Mouse (Mus musculus): ENCODE measurements around the gene Pdhb. TPM values are rescaled to one million over a fixed set of nuclear protein-coding genes. Genes with fewer than 3 reads are reported as not detected.

Pdhb gene
- total and polyA plus RNA-seq, 3 experiments, result 109 to 140 TPM; not detected in 1

GRCm38 (mm10) chr14:8206179-8206910 lies 33.5 kb upstream of the Pdhb start:
- no peaks in the 10 kb centered on the region for H3K9me3 ChIP-seq (replicated peaks; ENCODE audit: insufficient read depth, low read length)

GRCm38 (mm10) chr14:8201715-8202114 lies 28.9 kb upstream of the Pdhb start:
- TF ChIP-seq POLR2AphosphoS2 (IDR thresholded peaks at IDR 0.05; ENCODE audit: low read length) (no peak), ELF1 (IDR thresholded peaks at IDR 0.05; ENCODE audit: low read depth, low read length) (no peak), UBTF (IDR thresholded peaks at IDR 0.05; ENCODE audit: borderline replicate concordance, insufficient read depth, low read depth, low read length) (no peak), MYC (IDR thresholded peaks at IDR 0.05; ENCODE audit: low read depth, low read length) (no peak), SIN3A (IDR thresholded peaks at IDR 0.05; ENCODE audit: low read length) (no peak), E2F4 (IDR thresholded peaks at IDR 0.05; ENCODE audit: borderline replicate concordance, low read depth, low read length) (no peak), TAL1 (IDR thresholded peaks at IDR 0.05; ENCODE audit: low read length) (no peak), MEF2A (IDR thresholded peaks at IDR 0.05; ENCODE audit: extremely low read depth, insufficient replicate concordance, low read depth, low read length, poor library complexity, severe bottlenecking) (no peak), POLR2A (IDR thresholded peaks at IDR 0.05; ENCODE audit: control insufficient read depth in 1 of 2, insufficient read depth in 1 of 2, low read depth in 1 of 2, low read length in 2 of 2, poor library complexity in 1 of 2) (no peak), SMC3 (IDR thresholded peaks at IDR 0.05; ENCODE audit: low read depth, low read length) (no peak), MYB (IDR thresholded peaks at IDR 0.05; ENCODE audit: low read depth, low read length) (no peak)
- H3K4me1 ChIP-seq (ENCODE audit: control insufficient read depth in 1 of 2, insufficient read depth in 2 of 2, low read length in 2 of 2), result no peaks in the 10 kb centered on the region
- H3K27me3 ChIP-seq (ENCODE audit: control insufficient read depth in 1 of 2, insufficient read depth in 2 of 2, low read length in 2 of 2), result peaks cover 6 to 8% of the 10 kb centered on the region in 2 experiments
- H3K4me3 ChIP-seq (ENCODE audit: control insufficient read depth in 1 of 2, insufficient read depth in 1 of 2, low read depth in 2 of 2, low read length in 2 of 2), result no peak overlapping the region
- H3K9ac ChIP-seq (ENCODE audit: control insufficient read depth, low read depth, low read length, poor library complexity, severe bottlenecking), result no peak overlapping the region
- no peak for DNase-seq (ENCODE audit: low read depth, low spot score)
- H3K27ac ChIP-seq (ENCODE audit: control insufficient read depth, low read depth, low read length), result no peak overlapping the region
- no peaks in the 10 kb centered on the region for H3K9me3 ChIP-seq (replicated peaks; ENCODE audit: insufficient read depth, low read length)
- H3K79me2 ChIP-seq (ENCODE audit: control insufficient read depth, insufficient read depth, low read length, poor library complexity), result no peaks in the 10 kb centered on the region
- H3K36me3 ChIP-seq (ENCODE audit: control insufficient read depth in 1 of 2, insufficient read depth in 2 of 2, low read length in 2 of 2), result no peaks in the 10 kb centered on the region

More at GRCm38 (mm10) chr14:8206179-8206910, 33.5 kb upstream of the Pdhb start:
- Histone ChIP-seq H3K4me1 (ENCODE audit: control insufficient read depth in 1 of 2, insufficient read depth in 2 of 2, low read length in 2 of 2) (no peaks in the 10 kb centered on the region), H3K27me3 (ENCODE audit: control insufficient read depth in 1 of 2, insufficient read depth in 2 of 2, low read length in 2 of 2) (peaks cover 6 to 9% of the 10 kb centered on the region in 2 experiments), H3K27ac (ENCODE audit: control insufficient read depth, low read depth, low read length) (no peak overlapping the region), H3K79me2 (ENCODE audit: control insufficient read depth, insufficient read depth, low read length, poor library complexity) (no peaks in the 10 kb centered on the region), H3K36me3 (ENCODE audit: control insufficient read depth in 1 of 2, insufficient read depth in 2 of 2, low read length in 2 of 2) (no peaks in the 10 kb centered on the region), H3K9ac (ENCODE audit: control insufficient read depth, low read depth, low read length, poor library complexity, severe bottlenecking) (no peak overlapping the region), H3K4me3 (ENCODE audit: control insufficient read depth in 1 of 2, insufficient read depth in 1 of 2, low read depth in 2 of 2, low read length in 2 of 2) (no peak overlapping the region)
- no peak for DNase-seq (ENCODE audit: low read depth, low spot score)
- TF ChIP-seq NRF1 (IDR thresholded peaks at IDR 0.05; ENCODE audit: insufficient read depth, low read depth, low read length, poor library complexity, severe bottlenecking), result no peak
- TF ChIP-seq MYC (IDR thresholded peaks at IDR 0.05; ENCODE audit: low read depth, low read length), result no peak
- no peak for TF ChIP-seq MEF2A (IDR thresholded peaks at IDR 0.05; ENCODE audit: extremely low read depth, insufficient replicate concordance, low read depth, low read length, poor library complexity, severe bottlenecking)
- TF ChIP-seq E2F4 (IDR thresholded peaks at IDR 0.05; ENCODE audit: borderline replicate concordance, low read depth, low read length), result no peak
- TF ChIP-seq BHLHE40 (IDR thresholded peaks at IDR 0.05; ENCODE audit: borderline replicate concordance, low read depth, low read length), result no peak

All from MEL (cell line).